Mouse (Mus musculus) ovary, postnatal 36 days (tissue): ENCODE measurements around the gene Gm37240.

Experiments used
- DNase-seq: peaks from one replicate; pipeline ENCODE4 v3.0.0; 2022; ENCODE audit warnings: low spot score, mixed read lengths

The Gm37240 gene

GRCm38 (mm10) chr3:85681136-85681535 lies 206.2 kb downstream of the Gm37240 start:
- DNase-seq = no peak

DNA sequence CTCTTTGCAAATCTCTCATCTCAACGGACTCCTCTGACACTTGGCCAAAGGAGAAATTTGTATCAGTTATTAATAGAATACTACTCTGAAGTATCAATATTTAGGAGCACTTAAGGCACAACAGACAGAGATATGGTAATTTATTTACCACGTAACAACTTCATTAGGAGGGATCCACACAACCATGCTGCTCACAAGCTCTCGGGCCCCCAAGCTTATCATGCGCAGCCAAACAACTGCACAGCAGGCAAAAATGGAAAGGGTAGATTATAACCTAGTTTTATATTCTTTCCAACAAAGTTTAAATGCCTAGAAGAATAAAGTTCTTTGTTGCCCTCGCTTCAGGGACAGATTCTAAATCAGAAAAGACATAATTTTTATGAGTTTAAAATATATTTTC lies 207.4 kb downstream of the Gm37240 start:
- no peak for DNase-seq

GRCm38 (mm10) chr3:85679312-85679933 lies 207.9 kb downstream of the Gm37240 start:
- DNase-seq = no peak

DNA sequence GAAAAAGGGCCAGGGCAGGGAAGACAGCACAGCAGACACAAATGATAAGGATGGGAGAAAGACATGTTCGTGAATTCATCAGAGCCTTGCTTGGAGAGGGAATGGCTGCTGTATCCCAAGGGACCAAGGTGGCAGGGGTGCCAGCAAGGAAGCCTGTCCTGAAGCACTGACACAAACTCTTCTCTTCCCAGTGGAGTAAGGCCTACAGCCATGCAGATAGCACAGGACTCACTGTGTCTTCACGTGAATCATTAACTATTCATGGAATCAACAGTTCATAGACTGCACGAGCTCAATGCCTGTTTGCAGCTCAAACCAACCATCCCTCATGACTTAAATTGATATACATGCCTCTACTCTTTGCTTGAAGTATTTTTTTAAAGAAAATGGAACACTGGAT lies 209.4 kb downstream of the Gm37240 start:
- DNase-seq = no peak

DNA sequence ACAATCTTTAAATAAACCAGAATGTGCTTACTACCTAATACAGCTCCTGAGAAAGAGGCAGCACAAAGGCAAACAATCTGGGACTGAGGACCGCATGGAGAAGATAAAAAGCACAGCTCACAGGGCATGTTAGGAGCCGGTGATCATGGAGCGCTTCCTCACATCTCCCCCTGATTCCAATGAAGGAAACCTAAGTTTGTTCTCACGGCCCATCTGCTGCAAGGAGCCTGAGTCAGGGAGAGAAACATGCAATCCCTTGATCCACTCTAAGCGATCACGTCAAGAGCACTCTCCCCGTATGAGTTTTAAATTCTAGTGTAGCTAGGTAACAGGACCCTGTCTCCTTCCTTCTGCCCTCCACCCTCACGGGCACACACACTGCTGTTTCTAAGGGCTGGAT lies 210.2 kb downstream of the Gm37240 start:
- DNase-seq = no peak

DNA sequence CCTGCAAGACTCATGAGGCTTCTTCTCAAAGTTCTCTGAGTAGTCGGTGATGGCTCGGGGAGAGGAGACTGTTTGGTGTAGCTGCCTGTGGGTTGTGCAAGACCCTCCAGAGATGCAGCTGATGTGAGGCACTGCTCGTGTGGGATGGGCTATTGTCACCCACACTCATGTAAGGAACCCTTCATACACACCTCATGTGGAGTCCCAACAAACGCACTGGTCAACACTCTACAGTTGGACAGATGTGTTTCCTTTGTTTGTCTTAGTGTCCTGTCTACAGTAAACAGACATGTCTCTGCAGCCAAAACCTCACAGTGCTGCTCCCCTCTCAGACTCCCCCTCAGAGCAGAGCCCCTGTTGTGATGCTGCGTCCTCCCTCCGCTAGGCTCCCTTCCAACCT lies 217.5 kb downstream of the Gm37240 start:
- DNase-seq = no peak

- no peak for DNase-seq
Measured at GRCm38 (mm10) chr3:85667683-85668082, 219.6 kb downstream of the Gm37240 start.

- DNase-seq = no peak
Measured at GRCm38 (mm10) chr3:85666736-85667135, 220.6 kb downstream of the Gm37240 start.

DNA sequence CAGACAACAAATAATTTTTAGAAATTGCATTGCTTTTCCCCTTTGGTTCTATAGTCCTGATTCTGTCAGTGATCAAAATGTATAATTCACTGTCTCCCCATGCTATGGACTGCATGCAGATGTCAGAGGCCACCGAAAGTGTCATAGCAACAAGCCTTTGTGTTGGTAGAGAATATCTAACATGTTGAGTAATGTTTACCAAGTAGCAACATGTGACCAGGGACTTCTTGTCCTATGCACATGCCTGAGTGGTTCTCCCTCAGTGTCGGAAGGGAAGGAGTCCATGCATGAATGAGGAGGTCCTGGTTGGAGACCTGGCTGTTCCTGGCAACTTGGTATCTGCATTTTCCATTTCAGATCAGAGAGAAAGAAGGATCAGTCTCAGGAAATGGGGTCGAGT lies 221.2 kb downstream of the Gm37240 start:
- no peak for DNase-seq

- no peak for DNase-seq
Measured at GRCm38 (mm10) chr3:85664591-85665171, 222.6 kb downstream of the Gm37240 start.

DNA sequence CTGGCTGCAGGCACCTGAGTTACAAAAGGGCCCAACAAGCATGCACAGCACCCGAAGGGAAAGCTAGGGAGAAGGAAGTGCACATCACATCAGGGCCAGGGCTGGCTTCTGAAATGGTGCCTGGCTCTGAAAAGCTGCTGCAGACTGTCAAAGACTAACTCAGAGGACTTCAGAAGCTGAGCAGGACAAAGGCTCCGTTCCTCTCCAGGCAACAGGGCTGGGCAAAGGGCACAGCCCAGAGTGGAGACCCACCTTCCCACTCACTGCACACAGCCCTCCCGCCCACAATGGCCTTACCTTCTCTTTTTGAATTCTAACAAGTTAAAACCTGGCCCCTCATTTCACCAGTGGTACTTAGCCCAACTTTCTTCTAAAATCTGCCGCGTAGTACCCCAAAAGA lies 223.5 kb downstream of the Gm37240 start:
- no peak for DNase-seq

GRCm38 (mm10) chr3:85661926-85662813 lies 225.1 kb downstream of the Gm37240 start:
- no peak for DNase-seq

- DNase-seq = no peak
Measured at GRCm38 (mm10) chr3:85659681-85660080, 227.6 kb downstream of the Gm37240 start.

DNA sequence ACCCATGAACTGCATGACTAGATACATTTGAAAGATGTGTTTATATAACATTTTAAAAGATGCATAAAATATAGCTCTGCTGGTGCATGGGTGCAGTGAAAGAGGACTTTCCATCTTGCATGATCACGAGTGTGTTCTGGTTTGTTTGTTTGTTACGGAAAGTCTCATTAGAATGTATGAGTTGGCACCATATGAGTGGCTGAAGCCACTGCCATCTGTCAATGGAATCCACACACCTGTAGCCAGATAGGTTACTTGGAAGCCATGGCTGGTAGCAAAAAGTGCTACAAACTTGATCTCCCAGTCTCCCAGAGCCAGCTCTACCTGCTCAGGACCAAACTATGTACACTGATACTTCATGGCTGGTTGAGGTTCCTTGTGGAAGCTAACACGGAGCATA lies 231.8 kb downstream of the Gm37240 start:
- DNase-seq = no peak

GRCm38 (mm10) chr3:85652727-85653665 lies 234.3 kb downstream of the Gm37240 start:
- DNase-seq = no peak

GRCm38 (mm10) chr3:85649176-85649575 lies 238.1 kb downstream of the Gm37240 start:
- no peak for DNase-seq

DNA sequence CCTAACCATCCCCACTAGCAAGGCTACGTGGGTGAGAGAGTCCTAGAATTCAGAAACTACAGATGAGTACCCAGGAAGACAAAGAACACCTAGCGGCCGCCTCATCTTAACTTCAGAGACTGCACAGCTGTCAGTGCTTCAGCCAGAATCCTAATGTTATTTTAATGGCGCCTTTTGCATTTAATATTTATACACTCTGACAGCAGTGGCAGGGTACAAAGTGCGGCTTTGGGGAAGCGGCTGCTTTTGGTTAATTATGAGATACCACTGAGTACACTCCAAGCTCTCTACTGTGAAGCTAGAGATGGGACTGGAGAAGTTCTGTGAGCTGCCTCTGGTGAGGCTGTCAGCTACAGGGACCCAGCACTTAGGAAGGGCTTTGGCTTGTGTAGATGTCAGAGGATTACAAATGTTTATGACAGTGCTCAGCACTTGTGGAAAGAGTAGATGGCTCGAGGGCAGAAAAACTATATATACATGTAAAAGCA lies 241.8 kb downstream of the Gm37240 start:
- no peak for DNase-seq

DNA sequence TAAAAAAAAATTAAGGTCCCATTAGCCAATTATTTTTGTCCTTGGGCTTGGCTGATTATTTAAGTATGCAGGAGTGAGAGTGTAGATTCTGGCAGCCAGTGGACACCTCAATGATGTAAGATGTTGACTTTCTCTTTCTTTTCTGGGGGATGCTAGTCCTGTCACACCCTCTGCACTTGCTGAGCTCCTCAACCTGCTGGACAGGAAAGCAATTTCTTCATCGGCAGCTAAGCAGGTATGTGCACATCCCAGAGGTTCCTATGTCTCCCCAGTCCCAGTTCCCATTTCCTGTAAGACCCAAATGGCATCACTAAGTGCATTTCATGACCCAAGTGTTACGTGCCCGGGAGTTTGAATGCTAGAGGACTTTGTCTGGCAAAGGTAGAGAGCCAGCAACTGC lies 242.5 kb downstream of the Gm37240 start:
- no peak for DNase-seq

- no peak for DNase-seq
Measured at GRCm38 (mm10) chr3:85641751-85642150, 245.6 kb downstream of the Gm37240 start.

DNA sequence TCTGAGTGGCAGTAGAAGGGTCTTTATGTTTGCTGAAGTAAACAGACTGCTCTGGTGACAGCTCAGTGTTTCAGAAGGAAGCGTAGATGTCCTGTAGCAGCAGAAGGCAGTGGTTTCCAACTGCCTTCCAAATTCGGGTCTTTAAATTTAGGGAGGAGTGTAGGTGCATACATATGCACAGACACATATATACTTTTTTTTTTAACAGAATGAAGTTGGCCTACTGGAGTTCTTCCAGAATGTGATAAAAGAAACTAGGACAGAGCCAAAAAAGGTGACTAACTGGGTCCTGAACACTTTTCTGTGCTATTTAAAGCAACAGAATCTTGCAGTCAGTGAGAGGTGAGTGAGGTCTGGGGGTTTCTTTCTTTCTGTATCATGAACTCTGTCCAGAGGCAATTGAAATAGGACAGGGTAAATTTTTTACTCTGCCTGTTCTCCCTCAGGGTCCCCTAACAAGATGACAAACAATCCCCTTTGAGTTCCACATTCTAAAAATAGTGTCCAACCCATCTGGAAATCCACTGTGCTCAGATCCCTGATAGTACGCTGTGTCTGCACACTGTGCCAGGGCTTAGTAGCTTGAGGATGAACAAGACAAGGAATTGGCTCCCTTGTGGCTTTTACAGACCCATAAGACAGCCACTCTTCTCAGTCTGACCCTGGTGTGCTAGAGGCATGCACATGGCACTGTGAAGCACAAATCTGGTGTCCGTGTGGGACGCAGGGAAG lies 250.4 kb downstream of the Gm37240 start:
- no peak for DNase-seq

DNA sequence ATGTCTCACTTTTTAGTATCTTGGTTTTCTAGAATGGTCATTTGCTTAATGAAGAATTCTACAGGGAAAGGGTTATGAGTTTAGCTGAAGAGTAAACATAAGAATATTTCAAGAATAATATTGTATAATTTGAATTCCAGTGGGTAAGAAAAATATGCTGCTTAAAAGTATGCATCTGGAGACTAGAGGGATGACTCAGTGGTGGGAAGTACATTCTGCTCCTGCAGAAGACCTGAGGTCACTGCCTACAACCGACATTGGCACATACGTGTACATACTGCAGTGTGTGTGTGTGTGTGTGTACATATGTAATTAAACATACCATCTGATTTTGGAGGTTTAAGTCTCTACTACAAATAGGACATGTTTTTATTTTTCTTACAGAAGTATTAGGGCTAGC lies 251.7 kb downstream of the Gm37240 start:
- DNase-seq = no peak
